Mouse (Mus musculus): ENCODE data around the gene Clcnkb.

GRCm38 (mm10) chr4:141429847-141430246, 14.0 kb upstream of the Clcnkb start:
- TF ChIP-seq CTCF (IDR thresholded peaks at IDR 0.05; ENCODE audit: insufficient read depth, low read depth, low read length) (peak; percentile 30; the same call in 1 of the 2 replicates), POLR2A (IDR thresholded peaks at IDR 0.05; ENCODE audit: insufficient read depth, low read depth, low read length) (no peak)
